Mouse (Mus musculus) kidney, postnatal 14 days (tissue): Measurements from ENCODE around the gene AC161166.1.
A peak's percentile ranks its signal among the peaks of the same experiment; 100 is the strongest.

Experiments
- DNase-seq: peaks from one replicate; pipeline ENCODE4 v3.0.0; 2022; ENCODE audit warnings: mixed read lengths

Gene AC161166.1

DNA sequence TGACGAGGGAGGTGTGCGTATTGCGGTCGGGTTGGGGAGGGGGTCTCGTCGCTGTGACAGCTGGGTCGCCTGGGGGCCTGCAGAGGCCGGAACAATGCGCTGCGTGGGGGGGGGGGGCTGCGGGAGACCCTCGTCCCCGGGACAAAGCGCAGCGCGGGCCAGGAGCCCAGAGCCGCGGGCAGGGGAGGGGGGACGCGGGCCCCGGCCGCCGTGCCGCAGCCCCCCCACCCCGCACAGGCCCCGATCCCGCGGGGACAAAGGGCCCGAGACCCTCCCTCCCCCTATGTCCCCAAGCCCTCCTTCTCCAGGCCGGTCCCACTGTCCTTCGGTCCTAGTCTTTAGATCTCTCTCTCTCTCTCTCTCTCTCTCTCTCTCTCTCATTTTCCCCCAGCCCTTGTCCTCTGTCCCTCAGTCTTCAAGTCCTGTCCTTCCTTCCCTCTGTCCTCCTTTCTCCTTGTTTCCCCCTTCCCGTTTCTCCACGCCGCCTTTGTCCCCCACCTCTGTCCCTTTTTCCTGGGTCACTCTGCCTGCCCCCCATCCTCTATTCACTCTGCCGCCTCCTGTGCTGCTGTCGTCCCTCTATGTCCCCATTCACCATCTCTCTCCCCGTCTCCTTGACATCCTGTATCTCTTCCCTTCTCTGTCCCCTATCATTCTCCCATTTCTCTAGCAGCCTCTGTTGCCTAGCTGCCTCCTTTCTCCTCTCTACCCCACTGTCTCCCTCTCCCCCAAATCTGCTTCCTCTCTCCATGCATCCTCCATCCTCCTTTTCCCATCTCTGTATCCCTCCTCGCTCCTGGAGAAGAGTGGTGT is 29.8 kb downstream of the AC161166.1 start:
- no peak for DNase-seq

DNA sequence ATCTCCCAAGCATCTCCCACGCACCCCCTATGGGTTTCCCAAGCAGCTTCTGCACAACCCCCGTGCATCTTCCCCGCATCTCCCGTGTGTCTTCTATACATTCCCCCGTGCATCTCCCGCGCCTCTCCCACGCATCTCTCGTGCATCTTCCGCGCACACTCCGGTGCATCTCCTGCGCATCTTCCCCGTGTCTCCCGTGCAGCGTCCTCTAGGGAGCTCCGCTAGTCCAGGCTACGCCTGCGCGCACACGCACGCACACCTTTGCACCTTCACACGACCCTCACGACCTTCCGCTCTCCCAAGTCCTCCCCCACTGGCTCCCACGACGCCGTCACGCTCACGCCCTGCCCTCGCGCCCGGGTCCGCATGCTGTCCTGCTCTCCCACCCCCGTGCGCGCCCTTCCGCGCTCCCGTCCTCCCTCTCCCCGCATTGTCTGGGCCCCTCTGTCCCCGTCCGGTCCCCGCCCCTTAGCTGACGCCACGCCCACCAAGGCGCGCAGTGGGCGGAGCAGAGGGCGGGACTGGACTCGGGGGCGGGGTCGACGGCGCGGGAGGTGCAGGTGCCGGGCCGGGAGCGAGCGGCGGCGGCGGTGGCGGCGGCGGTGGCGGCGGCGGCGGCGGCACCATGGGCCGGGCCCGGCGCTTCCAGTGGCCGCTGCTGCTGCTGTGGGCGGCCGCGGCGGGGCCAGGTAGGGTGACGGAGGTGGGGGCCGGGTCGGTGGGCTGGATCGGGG is 30.6 kb downstream of the AC161166.1 start, which contains the start of gene Cadm4:
Gene Cadm4 (plus strand): TSS at position 550 of the 734 bp plus-strand sequence.
- peak; percentile 91 for DNase-seq

- no peak for DNase-seq
These were observed 31.2 kb downstream of the AC161166.1 start for GRCm38 (mm10) chr7:24480986-24481473.

- no peak for DNase-seq
These were observed 31.9 kb downstream of the AC161166.1 start for GRCm38 (mm10) chr7:24480121-24480941.

GRCm38 (mm10) chr7:24479685-24480084 is 32.6 kb downstream of the AC161166.1 start:
- DNase-seq, result no peak

- no peak for DNase-seq
These were observed 33.3 kb downstream of the AC161166.1 start for GRCm38 (mm10) chr7:24478911-24479310.

DNA sequence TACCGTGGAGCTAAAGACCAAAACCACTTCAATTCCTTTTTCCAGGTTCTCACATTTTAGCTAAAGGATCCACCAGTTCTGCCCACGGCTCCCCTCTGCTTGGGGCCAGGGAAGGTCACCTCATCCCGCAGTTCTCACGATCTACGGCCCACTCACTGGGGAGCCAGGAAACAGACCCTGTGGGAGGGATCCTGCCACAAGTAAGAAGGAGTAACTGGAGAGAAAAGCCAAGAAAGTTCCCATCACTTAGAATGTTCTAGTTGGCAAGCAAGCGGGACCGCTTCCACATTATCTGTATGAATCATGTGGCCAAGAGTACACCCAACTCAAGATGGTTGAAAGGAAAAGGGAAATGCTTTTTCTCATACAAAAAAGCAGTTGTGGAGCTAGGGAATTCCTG is 35.4 kb downstream of the AC161166.1 start:
- DNase-seq, result no peak

GRCm38 (mm10) chr7:24476338-24476737 is 35.9 kb downstream of the AC161166.1 start:
- no peak for DNase-seq

- peak; percentile 29 for DNase-seq
These were observed 37.3 kb downstream of the AC161166.1 start for GRCm38 (mm10) chr7:24474811-24475506.

DNA sequence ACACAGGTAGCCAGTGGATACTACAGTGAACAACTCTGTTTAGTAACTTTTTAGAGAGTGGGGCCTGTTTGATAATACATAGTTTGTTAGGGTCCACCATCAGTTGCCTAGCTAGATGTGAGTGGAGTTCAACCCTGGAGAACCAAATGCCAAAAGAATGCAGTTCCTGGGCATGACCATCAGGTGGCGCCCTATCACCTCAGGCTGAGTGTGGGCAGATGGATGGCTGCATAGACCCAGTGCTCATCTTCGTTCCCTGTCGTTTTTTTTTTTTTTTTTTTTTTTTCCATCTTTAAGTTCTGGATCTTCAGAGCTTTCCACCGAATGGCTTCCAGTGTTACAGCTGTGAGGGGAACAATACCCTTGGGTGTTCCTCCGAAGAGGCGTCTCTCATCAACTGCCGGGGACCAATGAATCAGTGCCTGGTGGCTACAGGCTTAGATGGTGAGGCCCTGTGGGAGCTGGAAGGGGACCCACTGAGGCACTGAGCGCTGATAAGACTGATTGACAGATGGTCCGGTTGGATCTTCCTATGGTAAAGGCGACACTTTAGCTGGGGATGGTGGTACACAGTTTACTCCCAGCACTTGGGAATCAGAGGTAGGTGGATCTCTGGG is 38.2 kb downstream of the AC161166.1 start:
- DNase-seq, result peak; percentile 61

DNA sequence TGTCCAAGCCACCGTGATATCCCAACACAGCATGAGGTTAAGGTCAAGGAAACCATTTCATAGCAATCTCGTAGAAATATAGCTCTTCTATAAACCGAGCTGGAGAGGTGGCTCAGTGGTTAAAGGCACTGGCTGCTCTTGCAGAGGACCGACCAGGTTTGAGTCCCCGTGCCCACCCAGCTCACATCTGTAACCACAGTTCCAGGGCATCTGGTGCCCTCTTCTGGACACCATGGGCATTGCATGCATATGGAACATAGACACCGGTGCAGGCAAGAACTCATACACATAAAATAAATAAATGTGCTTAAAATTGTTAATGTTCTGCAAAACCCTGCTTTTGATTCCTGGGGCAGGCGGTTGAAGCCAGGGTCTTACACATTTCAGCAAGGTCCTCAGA is 39.3 kb downstream of the AC161166.1 start:
- DNase-seq, result no peak

- no peak for DNase-seq
These were observed 39.8 kb downstream of the AC161166.1 start for GRCm38 (mm10) chr7:24472442-24472841.

DNA sequence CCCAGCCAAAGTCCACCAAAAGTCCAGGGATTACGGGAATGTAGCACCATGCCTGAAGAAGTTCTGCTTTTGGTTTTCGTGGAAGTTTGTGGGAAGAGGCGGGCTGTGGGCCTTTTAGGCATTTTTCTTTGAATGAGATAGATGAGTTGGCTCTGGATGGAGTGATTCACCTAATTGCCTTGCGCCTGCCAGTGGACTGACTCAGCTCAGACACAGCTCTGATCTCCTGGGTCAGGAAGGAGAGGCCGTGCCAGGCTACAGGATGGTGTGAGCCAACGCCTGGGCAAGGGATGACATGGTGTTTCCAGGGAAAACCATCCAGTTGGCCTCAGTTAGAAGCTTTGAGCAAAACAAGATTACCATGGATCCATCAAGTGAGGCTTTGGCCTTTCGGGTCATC is 41.9 kb downstream of the AC161166.1 start:
- DNase-seq, result no peak

- no peak for DNase-seq
These were observed 43.1 kb downstream of the AC161166.1 start for GRCm38 (mm10) chr7:24469126-24469525.

DNA sequence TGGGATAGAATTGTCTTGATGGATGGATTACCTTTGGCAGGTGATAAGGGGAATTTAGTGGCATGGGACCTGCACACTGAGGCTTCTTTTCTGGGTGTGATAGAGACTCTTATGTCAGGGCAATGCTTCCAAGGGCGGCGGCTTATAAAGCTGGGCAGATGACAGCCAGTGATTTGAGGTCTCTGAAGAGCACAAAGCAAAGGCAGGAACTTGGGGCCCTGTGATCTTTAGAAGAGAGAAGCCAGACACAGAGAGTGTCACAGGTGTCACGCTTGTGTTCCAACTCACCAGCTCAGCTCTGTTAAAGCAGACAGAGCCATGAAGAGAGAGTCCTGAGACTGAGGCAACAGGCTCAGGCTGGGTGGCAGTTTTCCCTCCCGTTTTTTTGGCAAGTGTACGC is 44.4 kb downstream of the AC161166.1 start:
- DNase-seq, result no peak

DNA sequence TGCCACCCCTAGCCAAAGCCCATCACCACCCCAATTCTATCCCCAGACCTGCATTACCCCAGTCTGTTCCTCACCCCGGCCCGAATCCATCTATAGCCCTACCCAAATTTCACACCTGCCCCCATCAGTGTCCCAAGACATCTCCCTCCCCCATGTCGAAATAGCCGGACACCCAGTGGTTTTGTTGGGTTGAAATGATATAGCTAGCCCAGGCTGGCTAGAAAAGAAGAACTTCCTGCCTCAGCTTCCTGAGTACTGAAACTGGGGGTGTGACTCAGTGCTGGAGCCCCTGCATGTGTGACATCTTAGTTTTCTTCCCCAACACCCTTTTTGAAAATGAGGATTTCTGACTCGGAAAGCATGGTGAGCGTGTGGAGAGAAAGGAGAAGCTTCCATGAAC is 45.4 kb downstream of the AC161166.1 start:
- no peak for DNase-seq

- peak; percentile 70 for DNase-seq
These were observed 49.6 kb downstream of the AC161166.1 start, which contains the start of gene Plaur for GRCm38 (mm10) chr7:24462388-24463319. Gene Plaur, plus strand, starts transcription at chr7:24462484.

DNA sequence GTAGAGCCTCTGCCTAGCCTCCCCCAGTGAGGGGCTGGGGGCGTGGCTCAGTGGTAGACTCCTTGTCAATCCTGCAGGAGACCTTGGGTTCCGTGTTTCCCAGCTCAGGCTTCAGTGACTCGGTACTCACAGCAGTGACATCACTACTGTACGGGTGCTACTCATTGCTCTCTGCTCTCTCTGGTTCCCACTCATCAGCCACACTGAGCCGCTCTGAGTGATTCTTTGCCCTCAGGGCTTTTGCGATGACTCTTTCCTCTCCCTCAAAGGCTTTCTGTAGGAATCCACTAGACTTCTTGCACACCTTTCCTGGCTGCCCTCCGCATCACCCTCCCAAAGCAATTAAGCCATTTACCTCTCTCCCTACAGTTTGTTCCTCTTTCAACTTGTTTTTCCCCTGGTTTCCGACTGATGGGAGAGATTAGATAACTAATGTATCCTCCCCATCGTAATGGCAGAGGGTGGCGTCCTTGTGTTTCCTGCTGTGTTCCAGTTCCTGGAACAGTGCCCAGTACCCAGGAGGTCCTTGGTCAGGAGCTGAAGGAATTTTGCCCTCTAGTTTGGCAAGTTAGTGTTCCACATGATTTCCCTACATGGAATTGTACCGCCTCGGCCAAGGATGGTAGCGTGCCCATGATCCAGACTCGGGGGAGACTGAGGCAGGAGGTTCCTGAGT is 50.7 kb downstream of the AC161166.1 start:
- peak; percentile 85 for DNase-seq
